Mouse (Mus musculus) lung, postnatal 10 days (tissue): ENCODE data around the gene Pdia4.
"Not testable (repeated sequence)": the region's sequence is repeated elsewhere in the genome, so short reads cannot be mapped to it uniquely, and the experiment has no call there.

ENCODE experiments used
- DNase-seq: peaks from one replicate; pipeline ENCODE4 v3.0.0; 2021

The Pdia4 gene

DNA sequence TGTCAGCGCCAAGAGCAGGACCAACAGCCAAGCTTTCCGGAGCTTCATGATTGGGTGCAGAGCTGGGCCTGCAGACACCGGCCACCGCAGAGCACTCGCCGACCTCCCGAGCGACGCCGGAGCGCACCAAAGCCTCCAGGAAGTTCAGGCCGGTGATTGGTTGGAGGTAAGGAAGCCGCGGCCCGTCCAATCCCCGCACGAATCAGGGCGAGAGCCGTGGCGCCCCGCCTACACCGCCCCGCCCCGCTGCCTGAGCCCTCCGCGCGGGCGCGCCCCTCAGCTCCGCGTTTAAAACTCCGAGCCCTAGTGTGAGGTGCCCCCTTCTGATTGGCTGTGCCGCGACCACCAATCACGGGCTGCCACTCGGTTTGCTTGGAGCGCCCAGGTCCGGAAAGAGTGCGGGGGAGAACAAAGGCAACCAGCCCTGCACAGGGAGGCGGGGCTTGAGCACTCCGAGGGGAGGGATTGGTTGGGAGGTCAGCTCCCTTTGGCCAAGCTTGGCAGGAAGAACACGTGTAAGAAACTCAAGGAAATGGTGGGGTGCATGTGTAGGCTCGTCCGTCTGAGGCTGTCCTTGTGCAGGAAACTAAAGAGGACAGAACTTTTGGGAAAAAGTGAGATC lies at the start of gene Pdia4:
Gene Pdia4, minus strand, starts transcription at position 174 of the 622 bp plus-strand sequence.
- peak; percentile 99 for DNase-seq

DNA sequence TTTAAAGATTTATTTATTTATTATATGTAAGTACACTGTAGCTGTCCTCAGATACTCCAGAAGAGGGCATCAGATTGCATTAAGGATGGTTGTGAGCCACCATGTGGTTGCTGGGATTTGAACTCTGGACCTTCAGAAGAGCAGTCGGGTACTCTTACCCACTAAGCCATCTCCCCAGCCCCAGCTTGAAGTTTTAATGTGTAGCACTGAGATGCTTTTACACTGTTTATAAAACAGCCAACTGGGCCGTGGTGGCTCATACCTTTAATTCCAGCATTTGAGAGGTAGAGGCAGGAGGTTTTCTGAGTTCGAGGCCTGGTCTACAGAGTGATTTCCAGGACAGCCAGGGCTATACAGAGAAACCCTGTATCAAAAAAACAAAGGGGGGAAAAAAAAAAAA lies 44.5 kb upstream of the Pdia4 start:
- DNase-seq: not testable (repeated sequence)

DNA sequence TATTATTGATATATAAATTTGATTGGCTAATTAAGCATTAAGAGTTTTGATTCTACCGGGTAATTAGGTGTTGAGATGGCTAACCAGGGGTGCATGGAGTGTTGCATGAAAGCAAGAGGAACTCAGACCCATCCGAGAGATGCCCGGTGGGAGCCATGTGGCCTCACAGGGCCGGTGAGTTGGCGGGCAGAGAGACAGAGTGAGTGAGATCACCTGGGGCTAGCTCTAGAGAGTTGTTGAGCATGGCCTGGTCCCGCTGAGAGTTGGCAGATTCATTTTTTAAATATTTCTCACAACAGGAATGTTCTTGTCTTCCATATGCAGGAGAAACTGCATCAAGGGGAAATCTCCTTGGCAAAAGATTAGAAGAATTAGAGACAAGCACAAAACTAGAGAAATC lies 44.0 kb upstream of the Pdia4 start:
- no peak for DNase-seq

DNA sequence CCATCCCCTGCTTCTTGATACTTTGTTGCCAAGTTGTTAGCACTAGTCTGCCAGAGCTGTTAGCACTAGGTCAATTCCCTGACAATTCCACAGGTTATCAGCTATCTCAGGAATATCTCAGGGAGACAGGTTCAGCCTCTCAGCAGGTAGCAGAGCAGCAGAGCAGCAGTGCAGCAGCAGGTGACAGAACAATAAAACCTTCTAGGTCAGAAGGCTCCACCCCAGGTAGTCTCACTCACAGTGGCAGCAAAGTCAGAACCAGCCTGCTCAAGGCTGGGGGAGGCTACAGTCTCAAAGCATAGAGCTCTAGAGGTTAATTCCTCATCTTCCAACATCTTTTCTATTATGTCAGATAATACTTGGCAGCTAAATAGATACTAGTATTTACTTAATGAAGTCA lies 32.5 kb upstream of the Pdia4 start:
- no peak for DNase-seq

DNA sequence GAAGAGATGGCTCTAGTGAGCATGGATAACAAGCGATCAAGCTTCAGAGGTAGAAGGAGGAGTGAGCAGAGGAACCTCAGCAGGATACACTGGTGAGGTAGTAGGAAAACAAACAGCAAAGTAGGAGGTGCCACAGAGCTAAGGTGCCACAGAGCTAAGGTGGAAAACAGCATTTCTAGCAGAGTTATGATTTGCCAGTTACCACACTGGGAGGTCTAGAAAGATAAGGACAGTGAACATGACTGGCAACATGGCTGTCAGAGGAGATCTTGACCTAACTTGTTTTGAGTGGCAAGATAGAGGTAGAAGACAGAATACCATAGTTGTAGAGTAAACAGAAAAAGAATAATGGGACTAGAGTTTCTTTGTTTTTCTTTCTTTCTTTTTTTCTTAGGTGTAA lies 29.1 kb upstream of the Pdia4 start:
- DNase-seq: no peak

DNA sequence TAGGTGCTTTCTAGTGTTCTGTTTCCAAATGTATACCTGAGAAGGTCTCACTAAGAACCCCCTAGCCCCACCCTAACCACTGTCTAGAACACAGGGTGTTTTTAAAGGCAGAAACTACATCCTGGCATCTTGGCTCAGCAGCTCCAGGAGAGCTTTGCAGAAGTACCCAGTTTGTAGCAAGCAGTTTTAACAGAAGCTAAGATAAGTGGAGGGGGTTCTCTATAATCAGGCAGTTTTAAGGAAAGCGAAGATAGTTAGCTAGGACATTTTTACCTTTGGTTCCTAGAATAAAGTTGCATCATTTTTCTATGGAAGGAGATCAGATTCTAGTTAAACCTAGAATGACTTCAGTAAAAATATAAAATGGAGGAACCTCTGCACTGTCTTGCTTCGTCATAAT lies 28.6 kb upstream of the Pdia4 start:
- DNase-seq: no peak

DNA sequence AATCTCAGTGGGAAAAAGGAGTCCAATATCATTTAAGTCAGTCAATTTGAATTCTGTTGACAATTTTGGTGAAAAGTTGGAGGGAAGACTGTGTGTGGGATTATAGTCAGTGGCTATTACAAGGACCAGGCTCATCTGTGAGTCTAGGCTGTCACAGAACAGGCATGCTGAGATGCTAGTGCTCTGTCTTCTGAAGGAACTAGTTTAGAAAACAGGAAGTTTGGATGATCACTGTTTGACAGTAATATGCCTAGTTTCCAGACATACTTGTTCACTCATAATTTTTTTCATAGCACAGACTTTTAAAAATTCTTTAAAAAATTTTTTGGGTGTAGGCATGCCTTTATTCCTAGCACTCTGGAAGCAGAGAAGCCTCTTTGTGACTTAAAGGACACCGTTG lies 27.8 kb upstream of the Pdia4 start:
- no peak for DNase-seq

DNA sequence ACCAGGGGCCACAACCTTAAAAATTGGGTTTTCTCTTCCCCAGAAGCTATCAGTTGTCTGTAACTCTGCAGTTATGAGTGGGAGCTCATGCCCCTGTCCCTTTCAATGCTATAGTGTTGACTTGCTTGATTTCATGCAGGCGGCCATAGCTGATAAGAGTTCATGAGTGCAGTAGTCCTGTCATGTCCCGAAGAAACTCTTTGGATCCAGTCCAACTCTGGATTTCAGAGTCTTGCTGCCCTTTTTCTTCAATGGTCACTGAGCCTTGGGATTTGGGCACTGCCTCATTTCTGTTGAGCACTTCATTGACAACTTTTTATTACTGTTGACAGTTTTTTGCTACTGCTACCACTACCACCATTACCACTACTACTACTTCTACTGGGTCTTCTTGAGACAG lies 24.4 kb upstream of the Pdia4 start:
- DNase-seq: no peak

DNA sequence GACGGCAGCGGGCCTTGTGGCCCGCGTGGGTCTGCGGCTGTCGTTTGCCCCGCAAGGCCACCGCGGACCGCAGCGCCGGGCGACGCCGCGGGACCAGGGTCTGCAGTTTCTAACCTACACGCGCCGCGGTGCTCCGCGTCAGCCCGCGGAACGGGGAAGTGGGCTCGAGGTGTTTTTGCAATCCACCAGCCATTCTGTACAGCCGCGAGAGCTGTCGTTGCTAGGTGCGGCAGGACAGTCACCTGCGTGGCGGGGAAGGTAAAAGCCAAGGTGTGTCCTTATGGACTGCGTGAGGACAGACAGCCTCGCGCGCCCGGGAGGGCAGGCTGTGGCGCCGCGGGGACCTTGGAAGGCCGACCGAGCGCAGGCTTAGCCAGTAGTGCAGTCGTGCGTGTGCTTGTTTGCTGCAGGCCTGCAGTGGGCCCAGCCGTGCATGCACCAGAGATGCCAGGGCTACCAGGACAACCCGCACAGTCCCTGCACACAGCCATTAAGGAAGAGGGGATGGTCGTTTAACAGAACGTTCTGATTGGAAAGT lies 22.8 kb upstream of the Pdia4 start:
- peak; percentile 51 for DNase-seq

DNA sequence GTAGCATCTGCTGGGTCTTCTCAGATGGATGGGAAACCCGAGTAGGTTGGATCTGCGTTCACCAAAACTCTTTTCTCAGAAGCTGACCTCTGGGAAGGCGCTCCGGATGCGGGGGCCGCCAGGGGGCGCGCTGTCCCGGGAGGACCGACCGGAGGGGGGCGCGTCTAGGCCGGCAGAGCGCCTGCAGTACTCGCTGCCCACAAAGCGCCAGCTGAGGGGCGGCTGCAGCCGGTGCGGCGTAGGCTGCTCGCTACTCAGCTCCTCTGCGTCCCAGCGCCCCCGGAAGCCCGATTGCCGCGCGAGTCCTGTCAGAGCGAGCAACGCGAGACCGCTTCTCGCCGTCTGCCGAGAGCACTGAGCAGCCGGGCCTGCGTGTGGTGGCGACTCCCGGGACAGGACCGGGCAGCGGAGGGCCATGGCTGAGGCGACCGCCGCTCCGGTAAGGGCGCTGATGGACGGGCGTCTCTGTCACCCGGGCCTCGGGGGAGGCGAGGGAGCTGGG lies 22.3 kb upstream of the Pdia4 start, which contains the start of gene Zfp398:
Gene Zfp398, plus strand, starts transcription at position 180 of the 502 bp plus-strand sequence.
- DNase-seq: peak; percentile 97

DNA sequence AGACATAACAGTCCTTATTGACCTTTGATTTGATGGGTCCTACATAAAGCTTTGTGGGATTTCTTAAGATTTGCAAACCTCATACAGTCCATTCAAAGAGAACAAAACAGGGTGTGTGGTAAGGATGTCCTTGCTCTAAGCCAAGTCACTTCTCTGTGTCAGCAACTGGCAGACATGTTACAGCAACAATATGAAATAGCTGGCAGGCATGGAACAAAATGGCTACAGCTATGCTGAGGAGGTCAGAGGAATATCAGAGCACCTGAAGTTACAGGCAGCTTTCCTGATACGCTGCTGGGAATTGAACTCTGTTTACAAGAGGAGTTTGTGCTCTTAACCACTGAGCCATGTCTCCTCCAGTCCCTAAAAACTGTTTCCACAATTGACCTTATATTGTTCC lies 19.0 kb upstream of the Pdia4 start:
- no peak for DNase-seq

DNA sequence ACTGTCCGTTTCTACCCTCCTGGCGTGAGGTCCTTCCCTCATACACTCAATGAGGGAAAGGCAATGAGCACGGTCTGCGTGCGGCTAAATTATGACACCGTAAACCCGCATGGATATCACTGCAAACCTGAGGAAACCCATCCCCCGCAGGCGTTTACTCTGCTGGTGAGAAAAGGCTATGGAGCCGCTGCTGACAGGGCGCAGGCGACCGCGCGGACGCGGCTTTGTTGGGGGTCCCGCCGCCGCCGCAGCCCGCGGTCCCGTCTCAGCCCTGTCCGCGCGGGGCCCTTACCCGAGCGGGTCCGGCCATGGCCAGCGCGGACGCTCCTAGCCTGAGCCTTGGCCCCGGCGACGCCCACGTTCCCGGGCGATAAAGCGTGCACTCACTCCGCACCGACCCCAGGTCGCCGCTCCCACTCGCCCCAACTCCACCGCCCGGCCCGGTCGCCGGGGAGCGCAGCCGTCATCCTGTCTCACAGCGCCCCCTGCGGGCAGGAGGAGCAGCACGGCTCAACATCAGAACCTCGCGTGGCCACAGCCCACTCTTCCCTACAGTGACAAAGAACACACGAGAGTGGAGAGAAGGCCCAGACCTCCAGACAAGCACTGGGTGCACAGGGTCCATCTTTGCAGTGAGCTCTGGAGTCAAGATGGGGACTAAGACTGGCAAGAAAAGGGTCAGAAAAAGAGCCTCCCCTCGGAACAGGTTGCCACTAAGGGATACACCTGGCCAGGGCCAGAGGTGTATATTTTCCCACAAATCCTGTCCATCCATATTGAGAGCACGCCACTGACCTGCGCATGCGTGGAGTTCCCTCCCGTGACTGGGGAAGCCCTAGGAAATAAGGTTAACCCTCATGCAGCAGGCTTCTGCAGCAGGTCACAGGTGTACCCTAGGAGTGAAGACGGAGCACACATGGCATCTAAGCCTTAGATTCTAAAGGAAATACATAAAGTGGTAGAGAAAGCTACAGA lies 17.2 kb upstream of the Pdia4 start, which contains the start of gene Zfp786:
Gene Zfp786, minus strand, starts transcription at position 764 of the 975 bp plus-strand sequence.
- peak; percentile 95 for DNase-seq

DNA sequence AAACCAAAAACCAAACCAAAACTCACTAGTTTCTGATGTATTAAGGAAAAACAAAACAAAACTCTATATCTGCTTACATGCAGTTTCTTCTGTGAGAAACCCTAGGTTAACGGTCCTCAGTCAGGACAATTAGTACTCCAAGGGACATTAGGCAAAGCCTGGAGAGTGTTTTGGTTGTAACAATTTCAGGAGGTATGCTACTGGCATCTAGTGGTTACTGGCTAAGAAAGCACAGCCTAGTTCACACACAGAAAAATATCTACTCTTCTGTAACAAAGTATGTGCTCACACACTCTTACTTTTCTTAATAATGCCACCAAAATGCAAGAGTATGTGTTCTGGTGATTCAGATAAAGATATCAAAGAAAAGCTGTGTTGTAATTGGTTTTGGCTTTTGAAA lies 15.7 kb upstream of the Pdia4 start:
- peak; percentile 25 for DNase-seq

DNA sequence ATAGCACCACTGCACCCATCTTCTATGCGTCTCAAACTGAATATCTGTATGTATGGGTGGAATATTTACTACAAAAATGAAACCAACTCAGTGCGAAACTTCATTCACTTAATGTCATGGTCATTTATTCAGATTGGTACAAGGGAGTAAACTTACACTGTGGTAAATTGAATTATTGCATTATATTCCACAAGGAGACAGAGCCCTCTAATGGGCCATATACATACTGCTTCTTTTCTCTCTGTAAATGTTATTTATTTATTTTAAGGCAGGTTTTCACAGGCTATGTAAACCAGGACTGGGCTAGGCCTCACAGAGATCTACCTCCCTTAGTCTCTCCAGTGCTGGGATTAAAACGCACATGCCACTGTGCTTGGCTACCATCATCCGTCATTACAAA lies 14.2 kb upstream of the Pdia4 start:
- no peak for DNase-seq

DNA sequence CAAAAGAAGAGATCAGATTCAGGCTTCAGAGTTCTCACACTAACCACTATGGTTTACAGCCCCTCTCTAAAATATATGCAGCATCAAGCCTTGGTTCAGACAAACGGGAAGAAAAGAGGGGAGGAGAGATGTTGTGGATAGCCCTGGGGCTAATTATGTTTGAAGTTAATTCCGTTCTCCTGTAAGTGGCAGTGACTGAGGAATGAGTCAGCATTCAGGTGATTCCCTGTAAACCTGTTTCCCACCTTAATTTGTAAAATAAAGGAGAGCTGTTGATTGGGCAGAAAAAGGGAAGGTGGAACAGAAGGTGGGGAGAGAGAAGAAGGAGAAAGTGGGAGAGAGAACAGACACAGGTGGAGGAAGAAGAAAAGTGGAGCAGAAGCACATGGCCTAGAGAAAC lies 11.0 kb upstream of the Pdia4 start:
- no peak for DNase-seq

DNA sequence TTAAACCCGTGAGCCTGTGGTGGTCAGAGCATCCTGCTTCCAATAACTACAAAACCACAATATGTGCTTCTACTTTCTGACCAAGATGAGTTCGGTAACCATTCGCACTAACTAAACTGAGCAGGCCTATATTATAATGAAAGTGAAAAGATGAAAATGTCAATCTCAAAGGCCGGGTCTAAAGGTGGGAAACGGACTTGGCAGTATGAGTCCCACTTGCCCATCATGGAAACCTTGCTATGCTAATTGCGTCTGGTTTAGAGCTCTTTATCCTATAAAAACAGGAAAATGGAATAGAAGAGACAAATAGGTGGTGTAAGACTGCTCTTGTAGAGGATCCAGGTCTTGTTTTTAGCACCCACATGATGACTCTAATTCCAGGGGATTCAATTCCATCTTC lies 8.5 kb upstream of the Pdia4 start:
- no peak for DNase-seq

DNA sequence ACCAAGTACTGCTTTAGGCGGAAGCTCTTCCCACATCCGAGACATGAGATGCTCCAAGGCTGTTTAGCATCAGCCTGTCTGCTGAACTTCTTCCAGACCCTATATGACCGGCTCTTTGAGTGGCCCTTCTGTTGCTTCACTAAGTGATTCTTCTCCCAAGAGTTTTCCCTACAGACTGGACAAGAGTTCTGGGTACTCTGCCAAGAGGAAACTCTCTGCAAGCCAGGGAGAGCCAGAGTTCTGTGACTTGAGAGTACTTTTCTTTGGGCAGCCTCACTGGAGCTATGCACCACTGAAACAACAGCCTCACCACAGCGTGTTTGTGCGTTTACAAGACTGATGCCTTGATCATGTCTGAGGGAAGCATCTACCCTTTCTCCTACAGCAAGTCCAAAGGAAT lies 8.0 kb upstream of the Pdia4 start:
- DNase-seq: peak; percentile 20

DNA sequence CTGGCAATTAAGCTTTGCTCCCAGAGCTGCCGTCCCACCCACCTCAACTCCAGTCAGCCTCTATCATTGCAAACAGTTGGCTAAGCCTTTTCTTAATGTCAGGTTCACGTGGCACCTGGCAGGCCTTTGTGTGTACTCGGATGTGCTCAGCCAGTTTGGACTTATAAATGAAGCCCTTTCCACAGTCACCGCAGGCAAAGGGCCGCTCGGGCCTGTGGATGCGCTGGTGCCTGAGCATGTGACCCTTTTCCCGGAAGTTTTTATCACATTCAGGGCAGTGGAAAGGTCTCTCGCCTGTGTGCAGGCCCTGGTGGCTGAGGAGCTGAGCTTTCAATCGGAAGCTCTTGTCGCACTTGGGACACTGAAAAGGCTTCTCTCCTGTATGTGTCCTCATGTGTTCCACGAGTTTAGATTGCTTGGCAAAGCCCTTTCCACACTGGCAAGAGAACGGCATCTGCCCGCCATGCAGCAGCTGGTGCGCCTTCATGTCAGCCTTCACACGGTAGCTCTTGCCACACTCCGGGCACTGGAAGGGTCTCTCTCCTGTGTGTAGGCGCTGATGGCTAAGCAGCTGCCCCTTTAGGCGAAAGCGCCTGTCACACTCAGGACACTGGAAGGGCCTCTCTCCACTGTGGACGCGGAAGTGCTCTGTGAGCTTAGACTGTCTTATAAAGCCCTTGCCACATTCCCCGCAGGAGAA lies 6.5 kb upstream of the Pdia4 start:
- no peak for DNase-seq

DNA sequence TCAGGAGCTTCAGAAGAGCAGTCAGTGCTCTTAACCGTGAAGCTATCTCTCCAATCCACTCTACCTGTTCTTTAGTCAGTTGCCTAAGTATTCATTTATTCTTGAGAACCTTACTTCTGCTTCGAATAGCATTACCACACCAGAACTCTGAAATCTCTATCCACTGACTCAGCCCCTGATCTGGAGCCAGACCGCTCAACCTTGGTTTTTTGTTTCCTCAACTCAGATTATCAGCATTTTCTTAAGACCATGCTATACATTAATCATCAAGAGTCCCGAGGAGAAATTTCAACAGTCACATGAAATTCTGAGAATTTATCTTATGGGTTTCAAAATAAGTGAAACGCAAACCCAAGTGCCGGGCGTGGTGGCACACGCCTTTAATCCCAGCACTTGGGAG lies 5.5 kb upstream of the Pdia4 start:
- no peak for DNase-seq

DNA sequence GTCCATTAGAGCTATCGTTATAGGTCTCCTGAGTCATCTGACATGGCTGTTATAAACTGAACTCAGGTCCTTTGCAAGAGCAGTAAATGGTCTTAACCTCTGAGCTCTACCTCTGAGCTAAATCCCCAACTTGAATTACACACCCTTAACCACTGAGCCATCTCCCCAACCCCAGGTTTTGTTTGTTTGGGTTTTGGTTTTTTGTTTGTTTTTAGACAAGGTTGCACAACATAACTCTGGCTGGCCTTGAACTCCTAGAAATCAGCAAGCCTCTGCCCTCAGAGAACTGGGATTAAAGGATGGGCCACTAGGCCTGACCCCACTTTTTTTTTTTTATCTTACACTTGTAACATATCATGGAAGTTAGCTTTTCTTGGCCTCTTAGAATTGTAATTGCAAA lies 2.9 kb upstream of the Pdia4 start:
- DNase-seq: no peak

DNA sequence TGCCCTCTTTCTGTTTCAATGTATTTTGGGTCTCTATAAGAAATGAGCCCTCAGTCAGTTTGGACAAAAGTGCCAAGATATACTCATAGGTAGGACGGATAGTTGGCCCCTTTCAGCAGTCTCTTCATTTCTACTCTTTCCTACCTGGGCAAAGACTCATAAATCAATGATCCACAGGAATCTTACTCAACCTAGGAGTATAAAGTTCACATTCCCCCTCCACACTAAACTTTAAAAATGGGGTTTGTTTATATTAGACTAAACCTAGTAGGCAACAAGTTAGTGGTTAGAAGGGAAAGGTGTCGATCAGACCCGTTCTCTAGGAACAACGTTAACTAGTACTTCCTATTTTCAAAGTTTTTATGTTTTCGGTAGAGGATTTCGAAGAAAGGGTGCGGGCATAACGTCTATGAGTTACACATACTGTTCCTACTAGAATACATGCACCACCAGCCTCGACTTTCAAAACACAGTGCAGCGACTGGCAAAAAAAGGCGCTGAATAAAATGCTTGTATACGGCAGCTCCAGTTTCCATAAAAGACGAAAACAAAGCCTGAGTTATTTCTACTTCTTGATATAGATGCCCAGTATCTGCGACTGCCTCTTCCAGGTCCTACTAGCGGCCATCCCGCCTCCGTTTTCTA lies 837 bp downstream of the Pdia4 start:
- DNase-seq: no peak

DNA sequence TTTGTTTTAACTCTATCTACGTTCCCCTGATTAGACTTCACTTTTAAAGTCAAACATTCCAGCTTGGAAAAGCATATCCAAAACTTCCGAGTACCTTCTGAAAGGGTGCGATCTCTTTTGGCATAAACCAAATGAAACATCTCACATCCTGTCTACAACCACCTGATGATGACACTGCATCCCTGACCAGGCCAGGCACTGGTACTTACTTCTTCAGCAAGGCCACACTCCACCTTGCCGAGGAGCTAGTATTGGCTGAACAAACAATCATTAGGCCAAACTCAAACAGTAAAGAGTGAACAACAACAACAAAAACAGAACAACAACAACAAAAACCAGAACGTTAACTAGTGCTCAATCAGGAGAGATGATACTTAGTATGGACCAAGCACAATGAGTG lies 1.9 kb downstream of the Pdia4 start:
- no peak for DNase-seq

DNA sequence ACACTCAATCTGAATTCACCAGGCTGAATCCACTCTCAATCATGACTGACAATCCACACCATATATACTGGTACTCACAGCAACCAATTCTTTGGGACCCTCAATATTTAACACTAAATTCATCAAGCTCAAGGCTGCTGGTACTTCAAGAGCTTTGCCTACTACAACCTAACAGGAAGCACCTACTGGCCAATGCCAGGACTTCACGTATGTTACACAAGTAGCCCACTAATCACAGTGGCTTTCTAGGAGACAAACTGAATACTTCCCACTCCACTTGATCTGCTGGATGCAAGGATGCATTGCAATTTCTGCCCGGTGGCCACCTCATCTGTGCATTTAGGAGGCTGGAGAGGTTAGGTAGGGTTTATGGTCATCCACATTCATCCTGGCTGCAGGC lies 3.0 kb downstream of the Pdia4 start:
- DNase-seq: no peak
